Mouse (Mus musculus) v-Abl transformed pro-B cells (cell line): ENCODE measurements around the gene Hist1h2bh.
"Not testable (repeated sequence)": the region's sequence is repeated elsewhere in the genome, so short reads cannot be mapped to it uniquely, and the experiment has no call there.

Source experiments
- in situ Hi-C, 2 experiments: fragments of 400-800 bp; cut with MboI; formaldehyde crosslinking; loops; one replicate each; pipeline ENCODE4 v1.15.1; 2025; ENCODE audit not compliant: unreplicated experiment in 2 of 2

Hist1h2bh gene

GRCm38 (mm10) chr13:23555839-23556416, 12.7 kb upstream of the Hist1h2bh start:
- in situ Hi-C loops = loop anchor here (10.0 to 25.0 kb wide), 4 partner anchors 139 to 1801 kb away; partner anchors contain the start of genes Hist1h1t (in 1 of the 2), Hist1h2ak (in 1 of the 2), Hist1h2bb (in 1 of the 2) and Hist1h2bn (in 1 of the 2)

GRCm38 (mm10) chr13:23554925-23555838, 12.0 kb upstream of the Hist1h2bh start:
- in situ Hi-C loops = loop anchor here (5.0 to 25.0 kb wide), 5 partner anchors 140 to 1800 kb away; partner anchors contain the start of genes Hist1h1t (in 1 of the 2), Hist1h2ak (in 1 of the 2), Hist1h2bb (in 1 of the 2) and Hist1h2bn (in 1 of the 2)

- in situ Hi-C loops = loop anchor here (5.0 to 25.0 kb wide), 5 partner anchors 140 to 1800 kb away; partner anchors contain the start of genes Hist1h1t (in 1 of the 2), Hist1h2ak (in 1 of the 2), Hist1h2bb (in 1 of the 2) and Hist1h2bn (in 1 of the 2)
Observed at GRCm38 (mm10) chr13:23554393-23554792, 11.2 kb upstream of the Hist1h2bh start.

GRCm38 (mm10) chr13:23552962-23553361, 9.8 kb upstream of the Hist1h2bh start, which contains the start of gene Hist1h1d:
TSS of gene Hist1h1d (plus strand) at chr13:23553262.
- in situ Hi-C loops = loop anchor here (5.0 to 25.0 kb wide), 5 partner anchors 142 to 1798 kb away; partner anchors contain the start of genes Hist1h1t (in 1 of the 2), Hist1h2ak (in 1 of the 2), Hist1h2bb (in 1 of the 2) and Hist1h2bn (in 1 of the 2)

GRCm38 (mm10) chr13:23551931-23552914, 9.0 kb upstream of the Hist1h2bh start:
- in situ Hi-C loops = loop anchor here (5.0 to 25.0 kb wide), 5 partner anchors 143 to 1797 kb away; partner anchors contain the start of genes Hist1h1t (in 1 of the 2), Hist1h2ak (in 1 of the 2), Hist1h2bb (in 1 of the 2) and Hist1h2bn (in 1 of the 2)

- in situ Hi-C loops = loop anchor here (5.0 to 25.0 kb wide), 5 partner anchors 144 to 1796 kb away; partner anchors contain the start of genes Hist1h1t (in 1 of the 2), Hist1h2ak (in 1 of the 2), Hist1h2bb (in 1 of the 2) and Hist1h2bn (in 1 of the 2)
Observed at GRCm38 (mm10) chr13:23551146-23551834, 8.1 kb upstream of the Hist1h2bh start, which contains the start of gene Hist1h4f. TSS of gene Hist1h4f (minus strand) at chr13:23551648.

GRCm38 (mm10) chr13:23550761-23551145, 7.6 kb upstream of the Hist1h2bh start:
- in situ Hi-C loops = loop anchor here (5.0 to 25.0 kb wide), 5 partner anchors 144 to 1796 kb away; partner anchors contain the start of genes Hist1h1t (in 1 of the 2), Hist1h2ak (in 1 of the 2), Hist1h2bb (in 1 of the 2) and Hist1h2bn (in 1 of the 2)

GRCm38 (mm10) chr13:23546694-23547093, 3.5 kb upstream of the Hist1h2bh start:
- in situ Hi-C loops = no loop called here

GRCm38 (mm10) chr13:23544787-23545120, 1.6 kb upstream of the Hist1h2bh start:
- in situ Hi-C loops = not testable (repeated sequence)

GRCm38 (mm10) chr13:23543965-23544786, 984 bp upstream of the Hist1h2bh start, which contains the start of gene Hist1h3f:
TSS of gene Hist1h3f (plus strand) at chr13:23544052.
- in situ Hi-C loops = no loop called here

- in situ Hi-C loops = not testable (repeated sequence)
Observed at GRCm38 (mm10) chr13:23542225-23542980, 789 bp downstream of the Hist1h2bh start.

- in situ Hi-C loops = no loop called here
Observed at GRCm38 (mm10) chr13:23541497-23541896, 1.7 kb downstream of the Hist1h2bh start.

- in situ Hi-C loops = not testable (repeated sequence)
Observed at GRCm38 (mm10) chr13:23539821-23540220, 3.4 kb downstream of the Hist1h2bh start.

- in situ Hi-C loops = no loop called here
Observed at GRCm38 (mm10) chr13:23538249-23538648, 4.9 kb downstream of the Hist1h2bh start.

GRCm38 (mm10) chr13:23537006-23537710, 6.0 kb downstream of the Hist1h2bh start:
- in situ Hi-C loops = no loop called here

- in situ Hi-C loops = no loop called here
Observed at GRCm38 (mm10) chr13:23536076-23536822, 6.9 kb downstream of the Hist1h2bh start.
